9 mouse cellular contexts compared by ENCODE assay signal in genomic region chr13:64180888-64181287, GRCm38 (mm10). TPM values are rescaled to one million over a fixed set of nuclear protein-coding genes. Genes with fewer than 3 reads are reported as not detected.
DNase-seq lines count a peak whose midpoint lies in the region; ATAC-seq and TF ChIP-seq lines count a peak whose summit lies in the region.
"Had no signal": no experiment of that assay in that cellular context is flagged by ENCODE, and none has a peak within 500 bp of the region (broad histone marks: within the 10 kb centered on the region; RNA-seq: fewer than 3 reads in every experiment).

No protein-coding gene starts in this region.

- no peak for TF ChIP-seq POLR2A in cortical plate, adult 2 months (IDR thresholded peaks at IDR 0.05; ENCODE audit: extremely low read depth, insufficient read depth, low read length)
- no peak for TF ChIP-seq POLR2A in lung, adult 2 months (IDR thresholded peaks at IDR 0.05; ENCODE audit: borderline replicate concordance, extremely low read depth, low read depth, low read length)

- no peak overlapping the region for H3K9ac ChIP-seq in forebrain, embryonic 14.5 days (ENCODE audit: low read length)
- no peak overlapping the region for H3K9ac ChIP-seq in forebrain, embryonic 11.5 days (ENCODE audit: low read length)
- H3K9ac ChIP-seq: neural tube, embryonic 12.5 days had no signal

- no peaks in the 10 kb centered on the region for H3K9me3 ChIP-seq in forebrain, embryonic 14.5 days (replicated peaks; ENCODE audit: control insufficient read depth, low read length)
- no peaks in the 10 kb centered on the region for H3K9me3 ChIP-seq in forebrain, embryonic 11.5 days (ENCODE audit: control insufficient read depth, low read length)
- H3K9me3 ChIP-seq: neural tube, embryonic 12.5 days had no signal

- H3K4me2 ChIP-seq in forebrain, embryonic 14.5 days (ENCODE audit: low read length): no peak overlapping the region
- no peak overlapping the region for H3K4me2 ChIP-seq in forebrain, embryonic 11.5 days (ENCODE audit: low read depth, low read length, severe bottlenecking)
- H3K4me2 ChIP-seq: neural tube, embryonic 12.5 days had no signal

- no peaks in the 10 kb centered on the region for H3K27me3 ChIP-seq in forebrain, embryonic 14.5 days (replicated peaks; ENCODE audit: control insufficient read depth, insufficient read depth, low read length)
- H3K27me3 ChIP-seq in forebrain, embryonic 11.5 days (ENCODE audit: control insufficient read depth, insufficient read depth, low read length): no peaks in the 10 kb centered on the region
- H3K27me3 ChIP-seq: neural tube, embryonic 12.5 days had no signal

- ATAC-seq in forebrain, embryonic 14.5 days: no peak
- no peak for ATAC-seq in forebrain, embryonic 11.5 days (replicated peaks; ENCODE audit: low FRiP score)
- peak; percentile 61 for ATAC-seq in inflammation-experienced regulatory T-cells, adult 6 months

- peak; percentile 39; the same call in 1 of the 2 replicates for TF ChIP-seq CTCF in cortical plate, adult 2 months (IDR thresholded peaks at IDR 0.05; ENCODE audit: extremely low read depth, insufficient read depth, low read length)
- TF ChIP-seq CTCF in lung, adult 2 months (IDR thresholded peaks at IDR 0.05; ENCODE audit: insufficient read depth, low read length): peak; percentile 21; the same call in 1 of the 2 replicates

- H3K36me3 ChIP-seq in forebrain, embryonic 14.5 days (ENCODE audit: control insufficient read depth, insufficient read depth, low read length): 0 out of 2 replicates have a peak, but pooled peaks cover 11% of the 10 kb centered on the region
- H3K36me3 ChIP-seq in forebrain, embryonic 11.5 days (ENCODE audit: control insufficient read depth, insufficient read depth, low read length): no peaks in the 10 kb centered on the region; the same call in 1 of the 2 replicates

- peak; percentile 52 for DNase-seq in forebrain, embryonic 14.5 days (ENCODE audit: low spot score)
- no peak for DNase-seq in forebrain, embryonic 11.5 days (ENCODE audit: low spot score)
- peak; percentile 51 for DNase-seq in urinary bladder, postnatal 25 days (ENCODE audit: low spot score)
- DNase-seq in urinary bladder, adult 2 months (ENCODE audit: low spot score): no peak
- DNase-seq in lung, adult 2 months: peak; percentile 48
- peak; percentile 32 to 70 for DNase-seq in spleen, postnatal 10 days (ENCODE audit: low spot score in 2 of 2)

- no peak overlapping the region for H3K27ac ChIP-seq in forebrain, embryonic 14.5 days (ENCODE audit: low read depth, low read length)
- H3K27ac ChIP-seq in forebrain, embryonic 11.5 days (ENCODE audit: low read depth, low read length): no peak overlapping the region
- no peak overlapping the region for H3K27ac ChIP-seq in cortical plate, adult 2 months (ENCODE audit: insufficient read depth, low read length)
- H3K27ac ChIP-seq: neural tube, embryonic 12.5 days had no signal

- WGBS in forebrain, embryonic 14.5 days: 92% methylated on average over 3 of the region's 3 CpGs
- 88% methylated on average over 3 of the region's 3 CpGs for WGBS in forebrain, embryonic 11.5 days
- WGBS in lung, adult 2 months: 66% methylated on average over 3 of the region's 3 CpGs

- H3K4me3 ChIP-seq in forebrain, embryonic 14.5 days (ENCODE audit: low read depth, low read length): no peak overlapping the region
- H3K4me3 ChIP-seq in forebrain, embryonic 11.5 days (ENCODE audit: low read depth, low read length): no peak overlapping the region
- H3K4me3 ChIP-seq in cortical plate, adult 2 months (ENCODE audit: insufficient read depth, low read length): no peak overlapping the region
- no peak overlapping the region for H3K4me3 ChIP-seq in lung, adult 2 months (replicated peaks; ENCODE audit: extremely low read depth, low read depth, low read length)
- H3K4me3 ChIP-seq: neural tube, embryonic 12.5 days had no signal

- no peaks in the 10 kb centered on the region for H3K4me1 ChIP-seq in forebrain, embryonic 14.5 days (ENCODE audit: control insufficient read depth, insufficient read depth, low read length)
- no peaks in the 10 kb centered on the region for H3K4me1 ChIP-seq in forebrain, embryonic 11.5 days (replicated peaks; ENCODE audit: control insufficient read depth, insufficient read depth, low read length)
- H3K4me1 ChIP-seq in cortical plate, adult 2 months (ENCODE audit: control insufficient read depth, insufficient read depth, low read length): no peaks in the 10 kb centered on the region
- no peaks in the 10 kb centered on the region for H3K4me1 ChIP-seq in lung, adult 2 months (ENCODE audit: control insufficient read depth, insufficient read depth, low read length)
- H3K4me1 ChIP-seq: neural tube, embryonic 12.5 days had no signal

RNA-seq across cellular contexts. Expression of gene Habp4, which starts 19.3 kb away (rescaled TPM):
- polyA plus RNA-seq in forebrain, embryonic 14.5 days (2014; fragmentation: Nextera tagmentation; extraction: Ambion mirVana): 17.5 and 18.1 TPM in 2 replicates
- 20.4 and 22.5 TPM in 2 replicates for polyA plus RNA-seq in forebrain, embryonic 11.5 days (2014; fragmentation: Nextera tagmentation; extraction: Ambion mirVana)
- polyA plus RNA-seq in urinary bladder, adult 2 months (2012; rRNA removed): 37.5 and 41.9 TPM in 2 replicates
- polyA plus RNA-seq in cortical plate, adult 2 months (2012; rRNA removed): 203 and 210 TPM in 2 replicates
- polyA plus RNA-seq in inflammation-experienced regulatory T-cells, adult 6 months (2017; shearing (Covaris generic)): 1 to 10 TPM; 3.9 to 5.7 (median 5.3) TPM
- 22.6 and 26.7 TPM in 2 replicates for polyA plus RNA-seq in lung, adult 2 months (2012; rRNA removed)

RNA-seq across cellular contexts. Expression of gene Zfp367, which starts 27.9 kb away (rescaled TPM):
- polyA plus RNA-seq in forebrain, embryonic 14.5 days (2014; fragmentation: Nextera tagmentation; extraction: Ambion mirVana): 13.0 and 15.0 TPM in 2 replicates
- polyA plus RNA-seq in forebrain, embryonic 11.5 days (2014; fragmentation: Nextera tagmentation; extraction: Ambion mirVana): 27.2 and 29.8 TPM in 2 replicates
- 30.0 and 38.1 TPM in 2 replicates for polyA plus RNA-seq in urinary bladder, adult 2 months (2012; rRNA removed)
- polyA plus RNA-seq in cortical plate, adult 2 months (2012; rRNA removed): 31.9 and 34.6 TPM in 2 replicates
- polyA plus RNA-seq in inflammation-experienced regulatory T-cells, adult 6 months (2017; shearing (Covaris generic)): 10 to 100 TPM; 11.3 to 16.4 (median 12.4) TPM
- 7.1 and 10.4 TPM in 2 replicates for polyA plus RNA-seq in lung, adult 2 months (2012; rRNA removed)

RNA-seq across cellular contexts. Expression of gene Slc35d2, which starts 51.7 kb away (rescaled TPM):
- polyA plus RNA-seq in forebrain, embryonic 14.5 days (2014; fragmentation: Nextera tagmentation; extraction: Ambion mirVana): 0.76 and 1.2 TPM in 2 replicates
- 2.2 and 3.1 TPM in 2 replicates for polyA plus RNA-seq in forebrain, embryonic 11.5 days (2014; fragmentation: Nextera tagmentation; extraction: Ambion mirVana)
- polyA plus RNA-seq in urinary bladder, adult 2 months (2012; rRNA removed): 13.8 and 16.4 TPM in 2 replicates
- 1.5 and 1.6 TPM in 2 replicates for polyA plus RNA-seq in cortical plate, adult 2 months (2012; rRNA removed)
- polyA plus RNA-seq in inflammation-experienced regulatory T-cells, adult 6 months (2017; shearing (Covaris generic)): 10 to 100 TPM; 42.2 to 65.3 (median 46.6) TPM
- polyA plus RNA-seq in lung, adult 2 months (2012; rRNA removed): 5.7 and 6.8 TPM in 2 replicates

Comparison
In these comparisons a context has a peak if more than half of its experiments do, and no peak if none do; other contexts are left out.
1. DNase-seq: peak in forebrain, embryonic 14.5 days (single experiment), urinary bladder, postnatal 25 days (single experiment), lung, adult 2 months (single experiment) and spleen, postnatal 10 days (2 of 2); none in forebrain, embryonic 11.5 days (single experiment) and urinary bladder, adult 2 months (single experiment).